Mouse (Mus musculus) midbrain, postnatal 0 days (tissue): ENCODE results near the gene Strn4. TPM values are rescaled to one million over a fixed set of nuclear protein-coding genes. Genes with fewer than 3 reads are reported as not detected.

ENCODE experiments used
- ATAC-seq: fragments of 200-750 bp; cut with Nextera tagmentation; 2 replicates; pipeline ENCODE4 v1.8.0; 2017; ENCODE audit warnings: moderate number of reproducible peaks, mild to moderate bottlenecking, moderate TSS enrichment, moderate library complexity; ENCODE audit not compliant: low FRiP score
- DNase-seq: peaks from one replicate; pipeline ENCODE4 v3.0.0-alpha.2; 2015; ENCODE audit warnings: low spot score
- H3K27ac ChIP-seq: fragments of 300-500 bp; sonication (generic); 2 replicates; pipeline ENCODE4 v1.5.1; 2014; ENCODE audit warnings: low read depth, mild to moderate bottlenecking, low read length, mixed read lengths
- H3K27me3 ChIP-seq: fragments of 300-500 bp; sonication (generic); 2 replicates; pipeline ENCODE4 v1.6.1; 2014; ENCODE audit warnings: low read length, control low read depth, mixed read lengths; ENCODE audit not compliant: insufficient read depth
- H3K36me3 ChIP-seq: fragments of 300-500 bp; sonication (generic); 2 replicates; pipeline ENCODE4 v1.6.1; 2014; ENCODE audit warnings: low read length, control low read depth, mixed read lengths; ENCODE audit not compliant: insufficient read depth
- H3K4me1 ChIP-seq: fragments of 300-500 bp; sonication (generic); 2 replicates; pipeline ENCODE4 v1.6.1; 2014; ENCODE audit warnings: mild to moderate bottlenecking, control low read depth, antibody characterized with exemption, low read length, mixed read lengths; ENCODE audit not compliant: insufficient read depth
- H3K4me2 ChIP-seq: fragments of 300-500 bp; sonication (generic); 2 replicates; pipeline ENCODE4 v1.6.1; 2014; ENCODE audit warnings: low read depth, mild to moderate bottlenecking, low read length, mixed read lengths; ENCODE audit not compliant: poor library complexity, severe bottlenecking
- H3K4me3 ChIP-seq: fragments of 300-500 bp; sonication (generic); 2 replicates; pipeline ENCODE4 v1.5.1; 2014; ENCODE audit warnings: low read depth, mild to moderate bottlenecking, low read length, moderate library complexity
- H3K9ac ChIP-seq: fragments of 300-500 bp; sonication (generic); replicated peaks from 2 replicates; pipeline ENCODE4 v1.6.1; 2014; ENCODE audit warnings: mild to moderate bottlenecking, low read length, moderate library complexity, mixed read lengths; ENCODE audit not compliant: poor library complexity, severe bottlenecking
- H3K9me3 ChIP-seq: fragments of 300-500 bp; sonication (generic); 2 replicates; pipeline ENCODE4 v1.6.1; 2016; ENCODE audit warnings: low read length, control low read depth
- CTCF ChIP-seq: IDR thresholded peaks from 2 replicates; pipeline ENCODE4 v1.5.1; 2016; ENCODE audit warnings: antibody characterized with exemption, mild to moderate bottlenecking
- WGBS: fragments of 180-500 bp; shearing (Covaris S2); extraction: QIAGEN DNeasy Blood & Tissue Kit; methylation state at CpG from one replicate; pipeline ENCODE4 v1.1.7; 2014; 5-methylcytosine and 5-hydroxymethylcytosine counted together
- polyA plus RNA-seq: library from polyadenylated mRNA; unstranded; fragments of >200 nt; fragmentation: Nextera tagmentation; extraction: Ambion mirVana; gene quantifications from 2 replicates; pipeline ENCODE4 v1.2.1, GENCODE M21; 2015
- total RNA-seq: library from RNA; depleted of rRNA; stranded (reverse); fragments of >200 nt; gene quantifications from 2 replicates; pipeline ENCODE4 v1.2.3, GENCODE M21; 2014

Gene Strn4
- total and polyA plus RNA-seq, 2 experiments from 2014 or later: 165 to 291 TPM

DNA sequence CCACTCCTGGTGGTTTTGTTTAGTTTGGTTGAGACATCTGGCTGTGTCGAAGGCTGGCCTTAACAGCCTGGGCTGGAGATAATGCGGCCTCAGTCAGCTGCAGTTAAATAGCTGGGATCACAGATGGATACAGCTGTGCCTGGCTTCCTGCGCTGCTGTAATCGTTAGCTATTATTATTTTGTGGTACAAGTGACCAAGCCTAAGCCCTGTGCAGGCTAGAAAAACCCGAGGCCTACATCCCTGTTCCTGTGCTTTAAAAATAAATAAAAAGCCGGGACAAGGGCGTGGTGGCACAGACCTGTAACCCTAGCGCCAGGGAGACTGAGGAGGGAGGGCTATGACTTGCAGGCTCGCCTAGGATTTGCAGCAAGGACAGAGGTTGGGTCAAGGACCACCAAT is 7.0 kb upstream of the Strn4 start:
- TF ChIP-seq CTCF: no peak
- H3K4me2 ChIP-seq: no peak overlapping the region
- no peak overlapping the region for H3K9ac ChIP-seq
- WGBS: 86% methylated on average over 9 of the region's 9 CpGs
- no peak for ATAC-seq
- DNase-seq: no peak
- H3K9me3 ChIP-seq: no peaks in the 10 kb centered on the region
- peaks cover 9% of the 10 kb centered on the region; the same call in 1 of the 2 replicates for H3K4me1 ChIP-seq
- H3K27ac ChIP-seq: no peak overlapping the region
- H3K36me3 ChIP-seq: peaks cover 4% of the 10 kb centered on the region; the same call in 1 of the 2 replicates
- H3K4me3 ChIP-seq: no peak overlapping the region
- H3K27me3 ChIP-seq: no peaks in the 10 kb centered on the region

DNA sequence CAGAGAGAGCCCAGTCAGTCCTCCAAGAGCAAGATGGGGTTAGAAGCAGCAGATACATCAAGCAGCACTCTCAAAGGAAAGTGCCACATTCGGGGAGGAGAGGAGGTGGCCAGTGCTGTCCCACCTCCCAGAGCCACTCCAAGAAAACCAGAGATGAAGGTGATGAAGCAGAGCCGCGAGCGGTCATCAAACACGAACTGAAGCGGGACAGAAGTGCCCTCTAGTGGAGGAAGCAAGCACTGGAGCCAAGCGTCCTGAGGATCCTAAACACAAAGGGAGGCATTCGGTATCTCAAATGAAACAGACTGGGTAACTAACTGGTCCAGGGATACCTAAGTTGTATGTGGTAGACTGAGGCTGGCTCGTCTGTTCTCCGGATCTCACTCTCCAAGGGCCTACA is 6.0 kb upstream of the Strn4 start:
- H3K36me3 ChIP-seq: peaks cover 4% of the 10 kb centered on the region; the same call in 1 of the 2 replicates
- DNase-seq (peak; percentile 76), ATAC-seq (no peak)
- H3K9me3 ChIP-seq: no peaks in the 10 kb centered on the region
- 20% methylated on average over 10 of the region's 10 CpGs for WGBS
- peak overlapping the region; percentile 74 for H3K4me2 ChIP-seq
- H3K27me3 ChIP-seq: no peaks in the 10 kb centered on the region
- peaks cover 19% of the 10 kb centered on the region; the same call in 1 of the 2 replicates for H3K4me1 ChIP-seq
- peak; percentile 88 for TF ChIP-seq CTCF
- no peak overlapping the region for H3K9ac ChIP-seq
- no peak overlapping the region for H3K4me3 ChIP-seq
- H3K27ac ChIP-seq: peak overlapping the region; percentile 94; the same call in 1 of the 2 replicates

DNA sequence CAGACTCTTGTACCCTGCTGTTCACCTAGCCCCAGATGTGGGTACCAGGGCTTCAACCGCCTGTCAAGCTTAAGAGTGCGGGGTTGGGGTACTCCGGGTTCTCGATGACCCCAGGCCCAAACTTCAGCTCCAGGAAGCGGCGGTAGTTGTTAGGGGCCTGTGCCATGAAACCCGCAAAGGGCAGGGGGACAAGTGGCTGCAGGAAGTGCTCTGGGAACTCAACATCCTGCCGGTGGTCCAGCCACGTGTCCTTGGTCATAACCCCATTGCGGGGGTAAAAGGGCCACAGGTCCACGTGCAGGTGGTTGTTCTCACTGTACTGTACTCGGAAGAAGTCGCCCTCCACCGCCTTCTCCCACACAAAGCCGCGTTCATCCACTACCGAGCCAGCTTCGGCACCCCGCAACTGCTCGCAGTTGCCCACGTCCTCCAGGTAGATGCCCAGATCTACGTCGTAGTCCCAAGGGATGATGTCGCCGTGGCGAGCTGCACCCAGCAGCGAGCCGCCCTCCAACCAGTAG is 5.2 kb upstream of the Strn4 start:
- ATAC-seq (no peak), DNase-seq (no peak)
- Histone ChIP-seq H3K9ac (peak overlapping the region; percentile 77), H3K9me3 (no peaks in the 10 kb centered on the region), H3K36me3 (peaks cover 4% of the 10 kb centered on the region; the same call in 1 of the 2 replicates), H3K4me3 (peak overlapping the region; percentile 57), H3K27me3 (no peaks in the 10 kb centered on the region), H3K4me1 (peaks cover 20% of the 10 kb centered on the region; the same call in 1 of the 2 replicates), H3K4me2 (peak overlapping the region; percentile 74), H3K27ac (peak overlapping the region; percentile 94)
- TF ChIP-seq CTCF: no peak
- 49% methylated on average over 28 of the region's 28 CpGs for WGBS

DNA sequence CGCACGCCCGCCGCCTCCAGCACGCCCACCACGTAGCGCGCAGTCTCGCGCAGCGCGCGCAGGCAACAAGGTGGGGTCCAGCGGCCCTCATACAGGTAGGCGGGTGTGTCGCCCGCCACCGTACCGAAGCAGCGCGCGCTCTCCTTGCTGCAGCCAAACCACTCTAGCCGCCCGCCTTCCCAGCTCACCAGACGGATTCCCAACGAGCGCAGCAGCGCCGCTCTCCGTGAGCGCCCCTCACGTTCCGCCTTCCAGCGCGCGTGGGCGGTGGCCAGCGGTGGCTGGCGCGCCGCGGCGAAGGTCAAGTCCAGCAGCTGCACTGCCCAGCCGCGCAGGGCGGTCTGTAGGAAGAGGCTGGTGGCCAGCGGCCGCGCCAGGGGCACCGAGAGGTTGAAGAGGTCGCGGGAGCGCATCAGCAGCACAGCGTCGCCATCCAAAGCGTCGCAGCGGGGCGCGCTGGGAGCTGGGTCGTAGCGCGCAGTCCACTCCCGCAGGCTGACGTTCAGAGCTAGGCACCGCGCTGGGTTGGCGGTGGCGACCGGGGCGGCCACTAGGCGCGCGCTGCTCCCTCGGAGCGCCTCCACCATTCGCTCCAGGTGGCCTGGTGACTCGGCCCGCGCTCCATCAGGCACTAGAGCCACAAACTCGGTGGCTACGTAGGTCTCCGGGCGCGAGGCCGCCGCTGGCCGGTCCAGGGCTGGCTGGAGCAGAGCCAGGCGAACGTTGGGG is 4.6 kb upstream of the Strn4 start:
- WGBS: 9% methylated on average over 67 of the region's 90 CpGs
- Histone ChIP-seq H3K36me3 (peaks cover 4% of the 10 kb centered on the region; the same call in 1 of the 2 replicates), H3K4me2 (peak overlapping the region; percentile 74), H3K9me3 (no peaks in the 10 kb centered on the region), H3K27ac (peak overlapping the region; percentile 94), H3K4me1 (peaks cover 20% of the 10 kb centered on the region; the same call in 1 of the 2 replicates), H3K27me3 (no peaks in the 10 kb centered on the region), H3K4me3 (peak overlapping the region; percentile 57), H3K9ac (peak overlapping the region; percentile 77)
- DNase-seq (peak; percentile 73), ATAC-seq (peak; percentile 64)
- peak; percentile 52 for TF ChIP-seq CTCF

DNA sequence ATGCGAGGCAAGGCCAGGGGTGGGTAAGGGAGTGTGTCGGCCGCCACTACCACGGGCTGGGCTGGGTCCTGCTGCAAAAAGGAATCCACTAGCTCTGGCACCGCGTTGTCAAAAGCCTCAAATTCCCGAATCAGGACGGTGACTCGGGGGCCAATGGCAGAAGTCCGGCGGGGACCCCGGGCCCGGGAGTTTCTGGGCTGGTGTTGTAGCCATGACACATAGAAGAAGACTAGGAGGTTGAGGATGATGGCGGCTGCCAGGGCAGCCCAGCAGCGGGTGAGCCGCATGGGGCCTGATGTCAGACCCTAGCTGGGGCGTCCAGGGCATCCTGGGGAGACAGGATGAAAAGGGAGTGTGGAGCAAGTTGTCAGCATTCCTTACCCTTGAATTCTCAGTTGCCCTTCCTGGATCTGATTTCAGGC is 4.0 kb upstream of the Strn4 start:
- Histone ChIP-seq H3K27me3 (no peaks in the 10 kb centered on the region), H3K36me3 (peaks cover 4% of the 10 kb centered on the region; the same call in 1 of the 2 replicates), H3K4me3 (peak overlapping the region; percentile 57), H3K4me1 (peaks cover 20% of the 10 kb centered on the region; the same call in 1 of the 2 replicates), H3K4me2 (peak overlapping the region; percentile 74), H3K27ac (peak overlapping the region; percentile 94), H3K9me3 (no peaks in the 10 kb centered on the region), H3K9ac (peak overlapping the region; percentile 77)
- no peak for ATAC-seq
- DNase-seq: no peak
- TF ChIP-seq CTCF: no peak
- WGBS: 14% methylated on average over 17 of the region's 17 CpGs

DNA sequence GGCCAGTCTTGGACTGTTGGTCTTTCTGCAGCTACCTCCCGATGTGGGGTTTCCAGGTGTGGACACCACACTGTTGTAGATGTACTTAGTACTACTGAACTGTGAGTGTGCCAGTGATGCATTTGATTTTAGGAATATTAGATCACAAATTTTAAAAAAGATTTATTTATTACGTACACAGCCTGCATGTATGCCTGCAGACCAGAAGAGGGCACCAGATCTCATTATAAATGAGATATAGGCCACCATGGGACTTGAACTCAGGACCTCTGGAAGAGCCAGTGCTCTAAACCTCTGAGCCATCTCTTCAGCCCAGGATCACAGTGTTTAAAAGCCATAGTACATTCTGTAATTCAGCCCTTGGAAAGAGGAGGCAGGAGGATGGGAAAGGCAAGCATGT is 3.2 kb upstream of the Strn4 start:
- H3K4me3 ChIP-seq: no peak overlapping the region
- no peak overlapping the region for H3K9ac ChIP-seq
- H3K4me2 ChIP-seq: peak overlapping the region; percentile 74
- peak overlapping the region; percentile 94 for H3K27ac ChIP-seq
- DNase-seq (no peak), ATAC-seq (no peak)
- TF ChIP-seq CTCF: peak; percentile 69
- peaks cover 20% of the 10 kb centered on the region; the same call in 1 of the 2 replicates for H3K4me1 ChIP-seq
- peaks cover 4% of the 10 kb centered on the region; the same call in 1 of the 2 replicates for H3K36me3 ChIP-seq
- no peaks in the 10 kb centered on the region for H3K9me3 ChIP-seq
- H3K27me3 ChIP-seq: no peaks in the 10 kb centered on the region
- WGBS: 70% methylated on average over 2 of the region's 2 CpGs
